Mouse (Mus musculus) spleen, postnatal 4 days (tissue): ENCODE measurements around the gene Bfar.
A peak's percentile ranks its signal among the peaks of the same experiment; 100 is the strongest.
"Not testable (repeated sequence)": the region's sequence is repeated elsewhere in the genome, so short reads cannot be mapped to it uniquely, and the experiment has no call there.

ENCODE experiments used
- DNase-seq, 2 experiments: peaks; one replicate each; pipeline ENCODE4 v3.0.0; 2022; ENCODE audit warnings: low spot score in 2 of 2

Bfar gene

DNA sequence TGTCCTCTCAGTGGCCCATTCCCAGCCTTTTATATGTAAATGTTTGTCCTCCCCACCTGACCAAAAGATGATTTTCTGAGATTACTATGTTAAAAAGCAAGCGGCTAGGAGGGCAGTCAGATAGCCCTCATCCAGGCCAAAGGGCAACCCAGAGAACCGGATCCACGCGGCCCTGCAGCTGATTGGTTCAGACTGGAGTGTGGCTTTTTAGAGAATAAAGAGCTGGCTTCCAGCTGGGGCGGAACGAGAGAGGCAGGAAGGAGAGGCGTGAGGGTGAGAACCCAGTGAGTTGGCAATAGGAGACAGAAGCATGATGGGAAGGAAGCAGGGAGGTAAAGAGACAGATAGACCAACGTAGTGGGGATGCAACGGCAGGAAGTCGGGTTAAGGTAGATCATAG, 51.3 kb downstream of the Bfar start:
- DNase-seq = no peak

GRCm38 (mm10) chr16:13727811-13728335, 56.2 kb downstream of the Bfar start:
- DNase-seq = no peak

GRCm38 (mm10) chr16:13729428-13729827, 57.8 kb downstream of the Bfar start:
- no peak for DNase-seq

GRCm38 (mm10) chr16:13730285-13731255, 58.9 kb downstream of the Bfar start, which contains the start of gene Pla2g10:
Pla2g10 (minus strand) TSS chr16:13730983.
- DNase-seq = no peak

DNA sequence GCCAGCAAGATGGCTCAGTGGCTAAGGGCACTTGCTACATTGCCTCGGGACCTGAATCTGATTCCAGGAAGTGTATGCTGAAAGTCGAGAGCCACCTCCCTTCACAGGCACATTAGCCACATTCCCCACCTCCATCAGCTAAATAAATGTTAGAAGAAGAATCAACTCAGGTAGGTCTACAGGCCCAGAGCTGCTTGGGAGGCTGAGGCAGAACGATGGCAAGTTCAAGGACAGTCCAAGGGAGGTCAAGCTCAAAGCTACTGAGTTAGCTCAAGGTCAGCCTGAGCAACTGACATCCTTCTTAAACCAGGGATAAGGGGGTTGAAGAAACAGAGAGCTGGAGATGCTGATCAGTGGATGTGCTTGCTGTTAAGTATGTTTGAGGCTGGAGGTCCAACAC, 61.1 kb downstream of the Bfar start:
- DNase-seq = no peak

- DNase-seq = peak; percentile 58 to 82
Measured at GRCm38 (mm10) chr16:13733518-13734137, 62.0 kb downstream of the Bfar start.

- DNase-seq = no peak
Measured at GRCm38 (mm10) chr16:13735977-13736376, 64.3 kb downstream of the Bfar start.

DNA sequence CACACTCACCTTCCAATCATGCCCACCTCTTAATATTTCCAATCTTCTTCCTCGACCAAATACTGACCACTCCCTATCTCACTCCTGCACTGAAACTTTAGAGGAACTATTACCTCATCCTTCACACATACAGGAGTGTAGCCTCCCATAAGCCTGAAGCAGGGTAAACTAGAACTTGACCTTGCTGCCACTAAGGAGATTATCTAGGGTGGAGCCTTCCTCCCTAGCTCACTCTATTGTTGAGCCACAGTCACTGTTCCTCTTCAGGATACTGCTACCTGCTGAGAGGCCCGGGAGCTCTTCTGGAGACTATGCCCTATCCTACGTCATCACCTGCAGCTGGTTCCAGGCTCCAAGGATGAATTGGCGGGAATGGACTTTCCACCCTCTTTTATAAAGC, 67.4 kb downstream of the Bfar start:
- not testable (repeated sequence) for DNase-seq

GRCm38 (mm10) chr16:13740844-13741243, 69.2 kb downstream of the Bfar start:
- DNase-seq = no peak

- DNase-seq = no peak
Measured at GRCm38 (mm10) chr16:13747708-13748107, 76.0 kb downstream of the Bfar start.

DNA sequence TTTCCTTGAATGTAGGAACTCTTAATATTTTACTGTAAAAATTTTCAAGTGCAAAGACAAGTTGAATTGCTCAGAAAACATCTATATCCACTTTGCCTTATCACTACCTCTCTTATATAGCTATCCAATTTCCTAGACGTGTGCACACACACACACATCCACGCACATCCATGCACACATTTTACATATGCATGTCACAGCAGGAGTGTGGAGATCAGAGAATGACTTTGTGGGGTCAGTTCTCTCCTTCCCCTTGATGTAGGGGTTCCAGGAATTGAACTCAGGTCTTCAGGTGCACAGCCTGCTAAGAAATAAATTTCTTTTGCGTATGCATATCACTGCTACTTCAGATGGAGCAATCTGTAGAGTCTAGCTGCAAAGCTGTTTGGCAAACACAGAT, 76.5 kb downstream of the Bfar start:
- DNase-seq = no peak

- DNase-seq = not testable (repeated sequence)
Measured at GRCm38 (mm10) chr16:13748813-13749212, 77.2 kb downstream of the Bfar start.

- DNase-seq = no peak
Measured at GRCm38 (mm10) chr16:13749306-13749705, 77.6 kb downstream of the Bfar start.

- no peak for DNase-seq
Measured at GRCm38 (mm10) chr16:13749981-13750380, 78.3 kb downstream of the Bfar start.

DNA sequence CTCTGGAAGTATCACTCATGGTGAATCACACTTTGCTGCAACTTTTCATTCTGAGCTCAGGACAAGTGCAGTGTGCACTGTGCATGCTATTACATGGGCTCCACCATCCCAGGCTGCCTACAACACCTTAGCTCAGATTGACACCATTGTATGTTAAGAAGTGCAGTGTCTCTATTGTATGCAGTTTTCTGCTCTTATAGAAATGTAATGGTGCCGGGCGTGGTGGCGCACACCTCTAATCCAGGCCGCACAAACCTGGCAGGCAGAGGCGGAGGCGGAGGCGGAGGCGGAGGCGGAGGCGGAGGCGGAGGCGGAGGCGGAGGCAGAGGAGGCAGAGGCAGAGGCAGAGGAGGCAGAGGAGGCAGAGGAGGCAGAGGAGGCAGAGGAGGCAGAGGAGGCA, 79.0 kb downstream of the Bfar start:
- DNase-seq = no peak
